Mouse (Mus musculus) B cell, adult 2 months (primary cell): ENCODE measurements around the gene Vmn1r138.
"Not testable (repeated sequence)": the region's sequence is repeated elsewhere in the genome, so short reads cannot be mapped to it uniquely, and the experiment has no call there.

ENCODE experiments used
- DNase-seq, 2 experiments: peaks; one replicate each; pipeline ENCODE4 v3.0.0; 2022

Gene Vmn1r138

GRCm38 (mm10) chr7:22028797-22029196, at the start of gene Vmn1r138:
Vmn1r138 (minus strand) TSS chr7:22028897.
- DNase-seq, result not testable (repeated sequence)

- not testable (repeated sequence) for DNase-seq
Measured at GRCm38 (mm10) chr7:22068757-22069156, 40.1 kb upstream of the Vmn1r138 start, which contains the start of gene Vmn1r139. Vmn1r139 (plus strand) TSS chr7:22069057.

- DNase-seq, result not testable (repeated sequence)
Measured at GRCm38 (mm10) chr7:22056205-22056604, 27.5 kb upstream of the Vmn1r138 start, which contains the start of gene Gm6176. Gm6176 (minus strand) TSS chr7:22056305.

GRCm38 (mm10) chr7:21994287-21994686, 34.4 kb downstream of the Vmn1r138 start, which contains the start of gene Vmn1r137:
Vmn1r137 (plus strand) TSS chr7:21994587.
- DNase-seq, result not testable (repeated sequence)
